Mouse (Mus musculus) heart, adult 2 months (tissue): ENCODE measurements at regions not wholly inside any gene's neighbourhood (a gene's known extent, or its start where the extent isn't known, plus 50 kb on each side); places are given as distances from the start of the nearest gene placed in this dataset.

Experiments used
- CTCF ChIP-seq: fragments of 200-600 bp; IDR thresholded peaks from 2 replicates; pipeline ENCODE4 v1.8.1; 2022; ENCODE audit warnings: antibody characterized with exemption, mild to moderate bottlenecking, moderate library complexity
- EP300 ChIP-seq: fragments of 200-500 bp; IDR thresholded peaks from 2 replicates; pipeline ENCODE4 v1.6.1; 2011; ENCODE audit warnings: low read depth, low read length, control low read depth; ENCODE audit not compliant: insufficient read depth
- POLR2A ChIP-seq: fragments of 200-500 bp; IDR thresholded peaks from 2 replicates; pipeline ENCODE4 v1.6.1; 2011; ENCODE audit warnings: mild to moderate bottlenecking, low read depth, low read length, control low read depth; ENCODE audit not compliant: insufficient read depth

- TF ChIP-seq CTCF (no peak), POLR2A (no peak), EP300 (no peak)
Observed at GRCm38 (mm10) chr15:42768396-42768795, 2634.2 kb downstream of the 9330182O14Rik start.
